Mouse (Mus musculus) lung, embryonic 14.5 days (tissue): Measurements from ENCODE around the gene Nanp. TPM values are rescaled to one million over a fixed set of nuclear protein-coding genes. Genes with fewer than 3 reads are reported as not detected.

ENCODE experiments used
- ATAC-seq: fragments of 200-750 bp; cut with Nextera tagmentation; 2 replicates; pipeline ENCODE4 v1.8.0; 2017; ENCODE audit warnings: mild to moderate bottlenecking, moderate TSS enrichment, moderate library complexity; ENCODE audit not compliant: insufficient read depth
- DNase-seq: peaks from one replicate; pipeline ENCODE4 v3.0.0-alpha.2; 2015
- H3K27ac ChIP-seq: fragments of 300-500 bp; sonication (generic); 2 replicates; pipeline ENCODE4 v1.5.1; 2014; ENCODE audit warnings: low read depth, mild to moderate bottlenecking, moderate library complexity
- H3K27me3 ChIP-seq: fragments of 300-500 bp; sonication (generic); 2 replicates; pipeline ENCODE4 v1.6.1; 2014; ENCODE audit warnings: low read length, control low read depth; ENCODE audit not compliant: insufficient read depth
- H3K36me3 ChIP-seq: fragments of 300-500 bp; sonication (generic); 2 replicates; pipeline ENCODE4 v1.6.1; 2014; ENCODE audit warnings: control low read depth; ENCODE audit not compliant: insufficient read depth
- H3K4me1 ChIP-seq: fragments of 300-500 bp; sonication (generic); 2 replicates; pipeline ENCODE4 v1.6.1; 2014; ENCODE audit warnings: antibody characterized with exemption, control low read depth; ENCODE audit not compliant: insufficient read depth
- H3K4me2 ChIP-seq: fragments of 300-500 bp; sonication (generic); 2 replicates; pipeline ENCODE4 v1.6.1; 2014; ENCODE audit warnings: mild to moderate bottlenecking
- H3K4me3 ChIP-seq: fragments of 300-500 bp; sonication (generic); 2 replicates; pipeline ENCODE4 v1.5.1; 2014; ENCODE audit warnings: low read depth, low read length
- H3K9ac ChIP-seq: fragments of 300-500 bp; sonication (generic); 2 replicates; pipeline ENCODE4 v1.6.1; 2014
- H3K9me3 ChIP-seq: fragments of 300-500 bp; sonication (generic); 2 replicates; pipeline ENCODE4 v1.6.1; 2016; ENCODE audit warnings: low read depth, low read length, control low read depth
- CTCF ChIP-seq: IDR thresholded peaks from 2 replicates; pipeline ENCODE4 v1.5.1; 2016; ENCODE audit warnings: antibody characterized with exemption, low read depth
- WGBS: fragments of 180-500 bp; shearing (Covaris S2); extraction: QIAGEN DNeasy Blood & Tissue Kit; methylation state at CpG from one replicate; pipeline ENCODE4 v1.1.7; 2014; 5-methylcytosine and 5-hydroxymethylcytosine counted together
- polyA plus RNA-seq: library from polyadenylated mRNA; unstranded; fragments of >200 nt; fragmentation: Nextera tagmentation; extraction: Ambion mirVana; gene quantifications from 2 replicates; pipeline ENCODE4 v1.2.1, GENCODE M21; 2014

The Nanp gene
- 48.5 and 49.9 TPM in 2 replicates for polyA plus RNA-seq

DNA sequence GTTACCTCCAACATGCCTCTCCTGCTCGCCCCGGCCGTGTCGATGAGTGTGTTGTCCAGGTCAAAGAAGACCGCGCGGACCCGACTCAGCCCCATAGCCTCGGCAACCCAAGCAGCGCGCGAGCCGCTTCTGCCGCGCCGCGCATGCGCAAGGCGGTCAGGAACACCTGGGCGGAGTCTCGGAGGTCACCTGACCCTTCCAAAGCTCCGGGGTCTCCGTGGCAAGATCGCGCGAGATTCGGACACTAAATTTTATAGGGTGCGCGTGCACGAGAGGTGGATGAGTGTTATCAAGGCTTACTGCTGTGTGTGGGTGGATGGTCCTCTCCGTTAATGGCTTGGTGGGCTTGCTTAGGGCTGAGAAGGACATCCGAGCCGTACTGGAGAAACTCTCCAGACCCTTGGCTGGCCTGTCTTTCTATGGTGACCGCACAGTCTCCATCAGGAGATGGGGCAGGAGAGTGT lies at the start of gene Nanp, which contains the start of gene Ninl:
Gene Nanp (minus strand): TSS at position 167 of the 464 bp plus-strand sequence.
Gene Ninl (minus strand): TSS at position 151 of the 464 bp plus-strand sequence.
- DNase-seq: peak; percentile 98
- peak; percentile 96 for ATAC-seq
- Histone ChIP-seq H3K27ac (peak within 1 kb of the TSS; percentile 81), H3K9me3 (peaks cover 3% of the 10 kb centered on the region; the same call in 1 of the 2 replicates), H3K4me1 (peaks cover 8% of the 10 kb centered on the region; the same call in 1 of the 2 replicates), H3K9ac (peak within 1 kb of the TSS; percentile 99), H3K4me2 (peak within 1 kb of the TSS; percentile 86), H3K4me3 (peak within 1 kb of the TSS; percentile 91), H3K36me3 (no peaks in the 10 kb centered on the region), H3K27me3 (no peaks in the 10 kb centered on the region)
- under 1% methylated on average over 31 of the region's 34 CpGs for WGBS
- TF ChIP-seq CTCF: no peak

DNA sequence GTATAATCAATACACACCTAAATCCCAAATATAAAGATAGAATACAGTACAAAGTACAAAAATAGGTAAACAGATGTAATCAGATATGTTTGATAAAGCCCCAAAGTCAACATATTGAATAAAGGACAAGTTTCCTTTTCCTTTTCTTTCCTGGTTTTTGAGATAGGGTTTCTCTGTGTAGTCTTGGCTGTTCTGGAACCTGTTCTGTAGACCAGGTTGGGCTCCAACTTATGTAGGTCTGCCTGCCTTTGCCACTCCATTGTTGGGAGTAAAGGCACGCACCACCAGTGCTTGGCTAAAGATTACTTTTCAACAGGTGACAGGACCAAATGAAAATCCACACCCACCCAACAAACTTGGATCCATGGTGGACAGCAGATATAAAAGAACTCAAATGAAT lies 17.4 kb upstream of the Nanp start:
- H3K36me3 ChIP-seq: no peaks in the 10 kb centered on the region
- no peak overlapping the region for H3K4me3 ChIP-seq
- H3K4me1 ChIP-seq: no peaks in the 10 kb centered on the region
- no peaks in the 10 kb centered on the region for H3K9me3 ChIP-seq
- H3K4me2 ChIP-seq: no peak overlapping the region
- no peak for TF ChIP-seq CTCF
- 79% methylated on average over 1 of the region's 1 CpGs for WGBS
- ATAC-seq (no peak), DNase-seq (no peak)
- H3K27ac ChIP-seq: no peak overlapping the region
- H3K9ac ChIP-seq: no peak overlapping the region
- no peaks in the 10 kb centered on the region for H3K27me3 ChIP-seq

DNA sequence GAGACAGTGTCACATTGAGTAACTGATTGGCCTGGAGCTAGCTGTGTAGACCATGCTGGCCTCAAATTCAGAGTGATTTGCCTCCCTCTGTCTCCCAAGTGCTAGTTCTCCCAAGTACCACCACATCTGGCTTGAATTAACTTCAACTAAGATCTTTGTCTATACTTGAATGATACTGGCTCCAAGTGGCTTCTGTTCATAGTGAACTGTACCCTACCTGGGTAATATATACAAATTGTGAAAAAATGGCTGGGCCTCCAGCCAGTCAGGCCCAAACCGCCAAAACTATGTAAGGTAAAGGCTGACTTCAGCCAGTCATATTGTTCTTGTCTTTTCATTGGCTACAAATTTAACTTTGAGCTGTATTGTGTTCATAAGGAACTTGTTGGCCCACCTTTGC lies 1.2 kb upstream of the Nanp start:
- Histone ChIP-seq H3K27me3 (no peaks in the 10 kb centered on the region), H3K9me3 (peaks cover 3% of the 10 kb centered on the region; the same call in 1 of the 2 replicates), H3K4me2 (no peak overlapping the region; the same call in 1 of the 2 replicates), H3K4me3 (0 out of 2 replicates have a peak overlapping the region, but pooled peaks have one; percentile 91), H3K27ac (no peak overlapping the region), H3K9ac (no peak overlapping the region), H3K4me1 (peaks cover 8% of the 10 kb centered on the region; the same call in 1 of the 2 replicates), H3K36me3 (no peaks in the 10 kb centered on the region)
- ATAC-seq (no peak), DNase-seq (no peak)
- TF ChIP-seq CTCF: no peak
- WGBS: 88% methylated on average over 1 of the region's 1 CpGs

DNA sequence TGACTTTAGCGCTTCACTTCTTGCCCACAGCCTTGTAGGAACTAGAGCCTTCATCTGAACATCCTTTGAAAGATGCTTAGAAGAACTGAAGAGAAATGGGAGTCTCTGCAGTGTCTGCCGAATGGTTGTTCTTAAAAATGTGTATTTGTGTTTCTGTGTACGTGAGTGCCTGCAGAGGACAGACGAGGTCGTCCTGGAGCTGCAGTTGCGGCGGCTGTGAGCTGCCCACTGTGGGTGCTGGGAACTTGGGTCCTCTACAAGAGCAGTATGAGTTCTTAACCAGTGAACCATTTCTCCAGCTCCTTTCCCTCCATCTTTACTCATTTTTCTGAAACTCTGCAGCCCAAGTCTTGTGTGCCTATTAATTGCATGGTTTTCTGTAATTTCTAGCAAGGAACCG lies 528 bp upstream of the Nanp start:
- no peak for TF ChIP-seq CTCF
- Histone ChIP-seq H3K4me1 (peaks cover 8% of the 10 kb centered on the region; the same call in 1 of the 2 replicates), H3K36me3 (no peaks in the 10 kb centered on the region), H3K9ac (peak overlapping the region; percentile 74), H3K4me2 (peak overlapping the region; percentile 86), H3K4me3 (peak overlapping the region; percentile 91), H3K27me3 (no peaks in the 10 kb centered on the region), H3K27ac (peak overlapping the region; percentile 60; the same call in 1 of the 2 replicates), H3K9me3 (peaks cover 3% of the 10 kb centered on the region; the same call in 1 of the 2 replicates)
- DNase-seq (no peak), ATAC-seq (peak; percentile 30; the same call in 1 of the 2 replicates)
- 37% methylated on average over 8 of the region's 8 CpGs for WGBS

DNA sequence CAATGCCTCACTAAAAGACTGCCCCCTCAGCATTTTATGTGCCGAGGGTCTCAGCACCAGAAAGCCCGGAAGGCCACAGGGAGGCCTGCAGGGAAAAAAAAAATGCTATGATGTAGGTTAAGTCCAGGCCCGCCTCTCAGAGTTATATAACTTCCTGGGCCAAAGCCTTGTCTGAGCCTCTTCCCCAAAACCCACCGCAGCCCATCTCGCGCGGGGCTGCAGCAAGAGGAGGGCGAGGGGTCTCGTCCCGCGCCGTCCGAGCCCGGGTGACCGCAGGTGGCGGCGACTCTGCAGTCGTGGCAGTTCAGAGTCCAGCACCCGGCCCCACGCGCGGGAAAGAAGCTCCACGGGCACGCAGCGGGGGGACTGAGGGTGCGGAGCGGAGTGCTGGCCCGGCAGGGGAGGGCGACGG lies 381 bp downstream of the Nanp start:
- no peaks in the 10 kb centered on the region for H3K27me3 ChIP-seq
- WGBS: under 1% methylated on average over 27 of the region's 30 CpGs
- peaks cover 8% of the 10 kb centered on the region; the same call in 1 of the 2 replicates for H3K4me1 ChIP-seq
- H3K9me3 ChIP-seq: peaks cover 3% of the 10 kb centered on the region; the same call in 1 of the 2 replicates
- peak overlapping the region; percentile 91 for H3K4me3 ChIP-seq
- H3K36me3 ChIP-seq: no peaks in the 10 kb centered on the region
- H3K4me2 ChIP-seq: peak overlapping the region; percentile 86
- TF ChIP-seq CTCF: no peak
- peak overlapping the region; percentile 81; the same call in 1 of the 2 replicates for H3K27ac ChIP-seq
- no peak; the same call in 1 of the 2 replicates for ATAC-seq
- DNase-seq: peak; percentile 69
- H3K9ac ChIP-seq: peak overlapping the region; percentile 99

DNA sequence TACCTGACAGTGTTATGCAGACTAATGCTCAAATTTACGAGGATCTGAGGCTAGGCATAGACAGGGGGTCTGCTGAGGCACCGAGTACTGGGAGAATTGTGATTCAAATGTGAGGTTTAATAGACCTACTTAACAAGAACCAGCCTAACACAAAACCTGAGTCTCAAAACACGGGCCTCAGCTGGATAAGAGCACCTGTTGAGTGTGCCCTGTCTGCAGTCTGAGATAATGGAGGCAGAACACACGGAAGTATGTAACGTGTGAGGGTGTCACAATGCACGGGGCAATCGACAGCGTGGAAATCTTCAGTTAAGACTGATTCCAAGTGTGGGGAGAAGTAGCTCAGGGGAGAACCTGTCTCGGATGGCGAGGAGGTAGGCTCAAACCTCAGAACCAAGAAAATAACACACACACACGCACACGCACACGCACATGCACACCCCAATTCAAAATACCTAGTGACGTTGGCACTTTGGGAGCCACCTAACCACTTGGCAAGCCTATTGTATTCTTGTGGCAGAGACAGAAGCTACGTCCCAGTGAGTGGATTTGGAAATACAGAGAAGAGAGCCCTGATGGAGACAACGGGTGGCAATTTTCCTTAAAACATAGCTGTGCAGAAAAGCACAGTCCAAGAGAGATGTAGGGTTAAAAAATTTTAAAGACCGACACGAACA lies 1.2 kb downstream of the Nanp start:
- WGBS: 51% methylated on average over 18 of the region's 18 CpGs

DNA sequence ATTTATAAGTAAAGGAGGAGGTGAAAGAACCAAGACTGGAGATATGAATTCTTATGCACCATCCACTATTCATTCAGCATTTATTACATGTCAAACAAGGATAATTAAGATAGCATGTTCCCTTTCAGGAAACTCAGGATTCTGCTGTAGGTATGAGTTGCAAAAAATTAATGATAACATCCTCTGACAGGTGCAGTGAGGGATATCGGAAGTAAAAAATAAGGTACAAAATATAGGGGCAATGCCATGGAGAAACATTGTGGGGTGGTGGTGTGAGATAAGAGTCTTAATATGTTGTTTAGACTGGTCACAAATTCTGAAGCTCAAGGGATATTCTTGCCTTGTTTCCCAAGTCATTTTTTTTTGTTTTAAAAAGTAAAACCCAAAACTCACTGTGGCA lies 1.9 kb downstream of the Nanp start:
- no peak for TF ChIP-seq CTCF
- DNase-seq (no peak), ATAC-seq (no peak)
- 95% methylated on average over 1 of the region's 1 CpGs for WGBS
- Histone ChIP-seq H3K9me3 (peaks cover 3% of the 10 kb centered on the region; the same call in 1 of the 2 replicates), H3K4me2 (peak overlapping the region; percentile 86), H3K36me3 (no peaks in the 10 kb centered on the region), H3K27me3 (no peaks in the 10 kb centered on the region), H3K4me3 (peak overlapping the region; percentile 91; the same call in 1 of the 2 replicates), H3K9ac (no peak overlapping the region), H3K4me1 (peaks cover 8% of the 10 kb centered on the region; the same call in 1 of the 2 replicates), H3K27ac (no peak overlapping the region)

More for the DNA sequence above, 1.2 kb downstream of the Nanp start:
- Histone ChIP-seq H3K9ac (peak overlapping the region; percentile 99), H3K9me3 (peaks cover 3% of the 10 kb centered on the region; the same call in 1 of the 2 replicates), H3K36me3 (no peaks in the 10 kb centered on the region), H3K27me3 (no peaks in the 10 kb centered on the region), H3K4me3 (peak overlapping the region; percentile 91), H3K4me2 (peak overlapping the region; percentile 86), H3K4me1 (peaks cover 8% of the 10 kb centered on the region; the same call in 1 of the 2 replicates), H3K27ac (peak overlapping the region; percentile 30; the same call in 1 of the 2 replicates)
- DNase-seq (peak; percentile 11), ATAC-seq (no peak)
- TF ChIP-seq CTCF: no peak
